Mouse (Mus musculus): Measurements from ENCODE around the gene Med11. TPM values are rescaled to one million over a fixed set of nuclear protein-coding genes. Genes with fewer than 3 reads are reported as not detected.

The Med11 gene
- total RNA-seq, 4 experiments from 2014 or later = 10.8 to 14.1 (median 13.5) TPM

DNA sequence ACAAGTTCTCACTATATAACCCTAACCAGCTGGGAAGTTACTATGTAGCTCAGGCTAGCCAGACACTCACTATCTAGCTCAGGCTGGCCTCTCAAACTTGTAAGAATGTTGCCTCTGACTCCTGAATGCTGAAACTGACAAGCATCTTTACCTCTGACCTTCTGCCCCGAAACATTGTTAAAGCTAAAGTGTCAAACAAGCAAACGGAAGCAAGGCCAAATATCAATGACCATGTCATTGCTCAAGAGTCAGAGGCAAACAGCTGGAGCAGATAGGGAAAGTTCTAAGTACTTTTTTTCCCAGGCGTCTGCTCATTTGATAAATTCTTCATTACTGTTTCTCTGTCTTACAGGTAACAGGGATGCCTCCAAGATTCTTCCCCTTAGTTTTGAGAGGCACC lies 50.3 kb downstream of the Med11 start:
- DNase-seq (ENCODE audit: low spot score in 2 of 2) = no peak

Small RNA genes lying within 50 kb of the gene (microRNA-seq; reads per million reads assigned to microRNA genes)
- gene Mir7115 = 3.7 to 6.3 reads per million in 2 experiments

Other genes with a start within 250 kb of the Med11 start
- gene Slc16a11, start 239.2 kb upstream of the Med11 start, total RNA-seq (2022) = 10 to 100 TPM; 32.3 to 43.4 (median 36.5) TPM
- gene Slc16a13, start 230.9 kb upstream of the Med11 start, total RNA-seq (2022) = 10 to 100 TPM in 1 of 4 experiments, 1 to 10 TPM in 3; 7.6 to 10.4 (median 8.5) TPM
- gene Bcl6b, start 222.1 kb upstream of the Med11 start, total RNA-seq (2022) = 1 to 10 TPM; 1.0 to 2.2 (median 1.9) TPM
- 10 to 100 TPM; 41.0 to 46.9 (median 42.0) TPM for gene 0610010K14Rik, start 214.0 kb upstream of the Med11 start, total RNA-seq (2022)
- gene Gm21988, start 212.1 kb upstream of the Med11 start, total RNA-seq (2022) = 1 to 10 TPM; 3.2 to 5.1 (median 3.8) TPM
- gene Rnasek, start 212.1 kb upstream of the Med11 start, total RNA-seq (2022) = 100 to 1,000 TPM; 197 to 255 (median 240) TPM
- under 1 TPM; 0.23 to 0.82 (median 0.55) TPM for gene Alox12, start 196.6 kb upstream of the Med11 start, total RNA-seq (2022)
- under 1 TPM; 0.21 to 0.39 (median 0.26) TPM for gene Alox12e, start 129.3 kb upstream of the Med11 start, total RNA-seq (2022)
- under 1 TPM in 1 of 4 experiments, not detected in 3; 0.35 TPM for gene Alox15, start 99.9 kb upstream of the Med11 start, total RNA-seq (2022)
- gene Pelp1, start 41.9 kb upstream of the Med11 start, total RNA-seq (2022) = 10 to 100 TPM; 31.9 to 37.0 (median 35.2) TPM
- 10 to 100 TPM; 62.4 to 85.9 (median 70.1) TPM for gene Arrb2, start 19.3 kb upstream of the Med11 start, total RNA-seq (2022)
- gene Zmynd15, start 7.5 kb downstream of the Med11 start, total RNA-seq (2022) = under 1 TPM; 0.11 to 0.79 (median 0.46) TPM
- 1 to 10 TPM in 3 of 4 experiments, under 1 TPM in 1; 0.97 to 4.6 (median 2.3) TPM for gene Cxcl16, start 8.1 kb downstream of the Med11 start, total RNA-seq (2022)
- 1 to 10 TPM in 1 of 4 experiments, not detected in 3; 1.1 TPM for gene Tm4sf5, start 53.3 kb downstream of the Med11 start, total RNA-seq (2022)
- under 1 TPM in 1 of 4 experiments, not detected in 3; 0.63 TPM for gene Vmo1, start 62.7 kb downstream of the Med11 start, total RNA-seq (2022)
- not detected for gene Gltpd2, start 67.3 kb downstream of the Med11 start, total RNA-seq (2022)
- 100 to 1,000 TPM; 187 to 213 (median 191) TPM for gene Psmb6, start 73.4 kb downstream of the Med11 start, total RNA-seq (2022)
- not detected for gene Gm40193, start 81.0 kb downstream of the Med11 start, total RNA-seq (2022)
- 10 to 100 TPM; 15.7 to 20.4 (median 19.4) TPM for gene Pld2, start 88.1 kb downstream of the Med11 start, total RNA-seq (2022)
- 100 to 1,000 TPM; 389 to 423 (median 415) TPM for gene Mink1, start 111.0 kb downstream of the Med11 start, total RNA-seq (2022)
- under 1 TPM in 2 of 4 experiments, not detected in 2; 0.51 to 0.59 TPM for gene 4930544D05Rik, start 163.9 kb downstream of the Med11 start, total RNA-seq (2022)
- gene Chrne, start 167.3 kb downstream of the Med11 start, total RNA-seq (2022) = not detected
- gene Gp1ba, start 187.2 kb downstream of the Med11 start, total RNA-seq (2022) = not detected
- 10 to 100 TPM; 87.8 to 96.5 (median 89.7) TPM for gene Rnf167, start 195.3 kb downstream of the Med11 start, total RNA-seq (2022)
- gene Slc25a11, start 195.6 kb downstream of the Med11 start, total RNA-seq (2022) = 100 to 1,000 TPM; 124 to 140 (median 132) TPM
- gene Pfn1, start 202.7 kb downstream of the Med11 start, total RNA-seq (2022) = 100 to 1,000 TPM; 203 to 237 (median 220) TPM
- 10 to 100 TPM; 10.5 to 14.1 (median 12.5) TPM for gene Eno3, start 205.3 kb downstream of the Med11 start, total RNA-seq (2022)
- 10 to 100 TPM; 52.5 to 69.9 (median 59.3) TPM for gene Spag7, start 217.5 kb downstream of the Med11 start, total RNA-seq (2022)
- 100 to 1,000 TPM; 185 to 201 (median 191) TPM for gene Camta2, start 236.2 kb downstream of the Med11 start, total RNA-seq (2022)
- gene Inca1, start 248.2 kb downstream of the Med11 start, total RNA-seq (2022) = 1 to 10 TPM; 1.6 to 2.7 (median 2.3) TPM
- 10 to 100 TPM; 59.3 to 70.2 (median 65.8) TPM for gene Kif1c, start 248.6 kb downstream of the Med11 start, total RNA-seq (2022)